Mouse (Mus musculus): ENCODE measurements around the gene Cabp4. TPM values are rescaled to one million over a fixed set of nuclear protein-coding genes. Genes with fewer than 3 reads are reported as not detected.

Cabp4 gene
- total and polyA plus RNA-seq, 2 experiments from 2014 or later: 0.36 TPM; not detected in 1

- WGBS: 6% methylated on average over 42 of the region's 42 CpGs
- no peak for TF ChIP-seq CTCF (IDR thresholded peaks at IDR 0.05)
- peak within 1 kb of the TSS; percentile 76 for H3K9ac ChIP-seq (replicated peaks; ENCODE audit: low read length, poor library complexity, severe bottlenecking)
- no peaks in the 10 kb centered on the region for H3K9me3 ChIP-seq (ENCODE audit: low read length)
- H3K27ac ChIP-seq (ENCODE audit: low read depth, low read length): peak within 1 kb of the TSS; percentile 71
- ATAC-seq (ENCODE audit: low FRiP score) (peak; percentile 86), DNase-seq (ENCODE audit: low spot score) (peak; percentile 99)
- no peaks in the 10 kb centered on the region for H3K27me3 ChIP-seq (ENCODE audit: insufficient read depth, low read length)
- peak within 1 kb of the TSS; percentile 69 for H3K4me3 ChIP-seq (ENCODE audit: low read depth, low read length)
- peak within 1 kb of the TSS; percentile 91 for H3K4me2 ChIP-seq (ENCODE audit: low read depth, low read length, poor library complexity, severe bottlenecking)
- H3K4me1 ChIP-seq (ENCODE audit: insufficient read depth, low read length): peaks cover 6% of the 10 kb centered on the region; the same call in 1 of the 2 replicates
- peaks cover 32% of the 10 kb centered on the region for H3K36me3 ChIP-seq (ENCODE audit: insufficient read depth, low read length)
Measured at GRCm38 (mm10) chr19:4162646-4163542, 19.1 kb upstream of the Cabp4 start, which contains the start of gene Rps6kb2. TSS of gene Rps6kb2 (minus strand) at chr19:4163354.

- H3K9ac ChIP-seq (replicated peaks; ENCODE audit: low read length, poor library complexity, severe bottlenecking): no peak overlapping the region
- DNase-seq (ENCODE audit: low spot score) (no peak), ATAC-seq (ENCODE audit: low FRiP score) (no peak)
- H3K27ac ChIP-seq (ENCODE audit: low read depth, low read length): no peak overlapping the region
- no peak overlapping the region for H3K4me2 ChIP-seq (ENCODE audit: low read depth, low read length, poor library complexity, severe bottlenecking)
- TF ChIP-seq CTCF (IDR thresholded peaks at IDR 0.05): no peak
- H3K36me3 ChIP-seq (ENCODE audit: insufficient read depth, low read length): peaks cover 53% of the 10 kb centered on the region
- H3K27me3 ChIP-seq (ENCODE audit: insufficient read depth, low read length): no peaks in the 10 kb centered on the region
- peaks cover 6% of the 10 kb centered on the region; the same call in 1 of the 2 replicates for H3K4me1 ChIP-seq (ENCODE audit: insufficient read depth, low read length)
- H3K9me3 ChIP-seq (ENCODE audit: low read length): no peaks in the 10 kb centered on the region
- no peak overlapping the region for H3K4me3 ChIP-seq (ENCODE audit: low read depth, low read length)
- 98% methylated on average over 8 of the region's 8 CpGs for WGBS
Measured at GRCm38 (mm10) chr19:4159049-4159448, 15.2 kb upstream of the Cabp4 start.

DNA sequence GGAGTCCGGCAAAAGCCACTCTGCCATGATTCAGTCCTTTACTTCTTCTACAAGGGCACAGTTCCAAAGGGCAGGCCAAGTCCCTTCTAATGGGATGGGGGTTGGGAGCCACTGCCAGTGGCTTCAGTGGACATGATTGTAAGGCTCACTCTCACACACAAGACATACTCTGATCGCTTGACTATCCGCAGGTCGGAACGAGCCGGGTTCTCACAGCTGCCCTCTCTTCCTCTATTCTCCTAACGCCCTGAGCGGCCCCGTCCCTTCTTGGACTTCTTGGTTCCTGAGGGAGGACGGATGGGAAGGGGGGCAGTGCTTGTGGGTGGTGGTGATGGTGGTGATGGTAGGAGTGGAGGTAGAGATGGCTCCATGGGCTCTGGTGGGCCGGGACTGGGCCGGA is 12.9 kb upstream of the Cabp4 start:
- no peaks in the 10 kb centered on the region for H3K9me3 ChIP-seq (ENCODE audit: low read length)
- H3K9ac ChIP-seq (replicated peaks; ENCODE audit: low read length, poor library complexity, severe bottlenecking): no peak overlapping the region
- no peak overlapping the region for H3K4me2 ChIP-seq (ENCODE audit: low read depth, low read length, poor library complexity, severe bottlenecking)
- no peak overlapping the region for H3K4me3 ChIP-seq (ENCODE audit: low read depth, low read length)
- WGBS: 95% methylated on average over 12 of the region's 12 CpGs
- no peak overlapping the region for H3K27ac ChIP-seq (ENCODE audit: low read depth, low read length)
- DNase-seq (ENCODE audit: low spot score): no peak
- peaks cover 65% of the 10 kb centered on the region for H3K36me3 ChIP-seq (ENCODE audit: insufficient read depth, low read length)
- no peak for ATAC-seq (ENCODE audit: low FRiP score)
- H3K27me3 ChIP-seq (ENCODE audit: insufficient read depth, low read length): no peaks in the 10 kb centered on the region
- TF ChIP-seq CTCF (IDR thresholded peaks at IDR 0.05): no peak
- no peaks in the 10 kb centered on the region for H3K4me1 ChIP-seq (ENCODE audit: insufficient read depth, low read length)

DNA sequence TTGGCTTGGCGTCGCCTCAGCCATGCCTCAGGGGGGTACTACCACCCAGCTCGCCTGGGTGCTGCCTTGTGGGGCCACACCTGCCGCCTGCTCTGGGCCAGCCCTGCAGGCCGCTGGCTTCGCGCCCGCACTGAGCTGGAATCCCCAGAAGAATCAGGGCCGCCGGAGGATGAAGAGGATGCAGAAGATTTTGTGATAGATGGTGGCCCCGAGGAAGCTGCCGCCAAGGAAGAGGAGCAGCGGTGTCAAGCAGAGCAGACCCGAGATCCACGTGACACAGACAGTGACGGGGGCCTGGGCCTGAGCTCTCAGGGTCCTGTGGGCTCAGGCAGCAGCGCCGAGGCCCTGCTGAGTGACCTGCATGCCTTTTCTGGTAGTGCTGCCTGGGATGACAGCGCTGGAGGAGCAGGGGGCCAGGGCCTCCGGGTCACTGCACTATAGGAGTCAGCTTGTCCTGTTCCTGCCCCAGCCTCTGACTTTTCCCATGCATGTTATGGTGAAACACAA is 12.3 kb upstream of the Cabp4 start:
- Histone ChIP-seq H3K9me3 (ENCODE audit: low read length) (no peaks in the 10 kb centered on the region), H3K4me3 (ENCODE audit: low read depth, low read length) (no peak overlapping the region), H3K4me1 (ENCODE audit: insufficient read depth, low read length) (no peaks in the 10 kb centered on the region), H3K27ac (ENCODE audit: low read depth, low read length) (no peak overlapping the region), H3K36me3 (ENCODE audit: insufficient read depth, low read length) (peaks cover 65% of the 10 kb centered on the region), H3K27me3 (ENCODE audit: insufficient read depth, low read length) (no peaks in the 10 kb centered on the region), H3K9ac (replicated peaks; ENCODE audit: low read length, poor library complexity, severe bottlenecking) (0 out of 2 replicates have a peak overlapping the region, but pooled peaks have one; percentile 8), H3K4me2 (ENCODE audit: low read depth, low read length, poor library complexity, severe bottlenecking) (no peak overlapping the region)
- no peak for TF ChIP-seq CTCF (IDR thresholded peaks at IDR 0.05)
- ATAC-seq (ENCODE audit: low FRiP score) (no peak), DNase-seq (ENCODE audit: low spot score) (no peak)
- 69% methylated on average over 20 of the region's 20 CpGs for WGBS

- Histone ChIP-seq H3K4me3 (ENCODE audit: low read depth, low read length) (no peak overlapping the region), H3K9ac (replicated peaks; ENCODE audit: low read length, poor library complexity, severe bottlenecking) (no peak overlapping the region), H3K27me3 (ENCODE audit: insufficient read depth, low read length) (no peaks in the 10 kb centered on the region), H3K4me1 (ENCODE audit: insufficient read depth, low read length) (no peaks in the 10 kb centered on the region), H3K36me3 (ENCODE audit: insufficient read depth, low read length) (peaks cover 65% of the 10 kb centered on the region), H3K4me2 (ENCODE audit: low read depth, low read length, poor library complexity, severe bottlenecking) (no peak overlapping the region), H3K9me3 (ENCODE audit: low read length) (no peaks in the 10 kb centered on the region), H3K27ac (ENCODE audit: low read depth, low read length) (no peak overlapping the region)
- no peak for TF ChIP-seq CTCF (IDR thresholded peaks at IDR 0.05)
- DNase-seq (ENCODE audit: low spot score) (no peak), ATAC-seq (ENCODE audit: low FRiP score) (no peak)
- WGBS: 78% methylated on average over 6 of the region's 6 CpGs
Measured at GRCm38 (mm10) chr19:4155223-4156072, 11.6 kb upstream of the Cabp4 start.
